Mouse (Mus musculus) layer of hippocampus, adult 9-10 months (tissue): ENCODE measurements around the gene Btk.

Experiments
- DNase-seq: peaks from one replicate; pipeline ENCODE4 v3.0.0; 2022; ENCODE audit warnings: low spot score

The Btk gene

GRCm38 (mm10) chrX:134582888-134583669, at the start of gene Btk:
Gene Btk, minus strand, starts transcription at chrX:134583570.
- DNase-seq = no peak

GRCm38 (mm10) chrX:134632710-134633109, 49.3 kb upstream of the Btk start:
- DNase-seq = no peak

- no peak for DNase-seq
Observed at GRCm38 (mm10) chrX:134628200-134628599, 44.8 kb upstream of the Btk start.

- DNase-seq = no peak
Observed at GRCm38 (mm10) chrX:134623350-134623749, 40.0 kb upstream of the Btk start.

- DNase-seq = no peak
Observed at GRCm38 (mm10) chrX:134621685-134622084, 38.3 kb upstream of the Btk start.

- no peak for DNase-seq
Observed at GRCm38 (mm10) chrX:134620254-134620865, 37.0 kb upstream of the Btk start.

- DNase-seq = no peak
Observed at GRCm38 (mm10) chrX:134619695-134620094, 36.3 kb upstream of the Btk start.

- no peak for DNase-seq
Observed at GRCm38 (mm10) chrX:134614306-134614705, 30.9 kb upstream of the Btk start.

- DNase-seq = no peak
Observed at GRCm38 (mm10) chrX:134612285-134612959, 29.1 kb upstream of the Btk start.

GRCm38 (mm10) chrX:134610984-134611383, 27.6 kb upstream of the Btk start:
- no peak for DNase-seq

GRCm38 (mm10) chrX:134609472-134609871, 26.1 kb upstream of the Btk start:
- no peak for DNase-seq

GRCm38 (mm10) chrX:134601380-134602120, 18.2 kb upstream of the Btk start:
- DNase-seq = no peak

GRCm38 (mm10) chrX:134600659-134601379, 17.4 kb upstream of the Btk start, which contains the start of the genes Gla and Hnrnph2:
Gene Gla, minus strand, starts transcription at chrX:134601125.
Gene Hnrnph2, plus strand, starts transcription at chrX:134601179.
- peak; percentile 88 for DNase-seq

GRCm38 (mm10) chrX:134599922-134600565, 16.7 kb upstream of the Btk start:
- no peak for DNase-seq

- no peak for DNase-seq
Observed at GRCm38 (mm10) chrX:134589836-134590235, 6.5 kb upstream of the Btk start.

GRCm38 (mm10) chrX:134588997-134589396, 5.6 kb upstream of the Btk start:
- no peak for DNase-seq

GRCm38 (mm10) chrX:134588261-134588660, 4.9 kb upstream of the Btk start:
- DNase-seq = no peak

GRCm38 (mm10) chrX:134586447-134586846, 3.1 kb upstream of the Btk start:
- no peak for DNase-seq

GRCm38 (mm10) chrX:134585103-134586002, 2.0 kb upstream of the Btk start, which contains the start of gene Rpl36a:
Gene Rpl36a, plus strand, starts transcription at chrX:134585654.
- peak; percentile 83 for DNase-seq

GRCm38 (mm10) chrX:134582270-134582669, 1.1 kb downstream of the Btk start:
- no peak for DNase-seq
